Mouse (Mus musculus) limb, embryonic 11.5 days (tissue): ENCODE measurements around the gene Hnrnph1. TPM values are rescaled to one million over a fixed set of nuclear protein-coding genes. Genes with fewer than 3 reads are reported as not detected.

Source experiments
- ATAC-seq: fragments of 200-750 bp; cut with Nextera tagmentation; 2 replicates; pipeline ENCODE4 v1.8.0; 2017; ENCODE audit warnings: low read depth; ENCODE audit not compliant: insufficient number of reproducible peaks, low FRiP score, low TSS enrichment
- DNase-seq: peaks from one replicate; pipeline ENCODE4 v3.0.0-alpha.2; 2015; ENCODE audit warnings: low spot score
- H3K27ac ChIP-seq: fragments of 300-500 bp; sonication (generic); replicated peaks from 2 replicates; pipeline ENCODE4 v1.5.1; 2014; ENCODE audit warnings: low read depth, mild to moderate bottlenecking, low read length
- H3K27me3 ChIP-seq: fragments of 300-500 bp; sonication (generic); 2 replicates; pipeline ENCODE4 v1.6.1; 2014; ENCODE audit warnings: mild to moderate bottlenecking, low read length, mixed read lengths; ENCODE audit not compliant: control insufficient read depth, insufficient read depth
- H3K36me3 ChIP-seq: fragments of 300-500 bp; sonication (generic); 2 replicates; pipeline ENCODE4 v1.6.1; 2014; ENCODE audit warnings: mild to moderate bottlenecking, low read length, moderate library complexity, mixed read lengths; ENCODE audit not compliant: control insufficient read depth, insufficient read depth
- H3K4me1 ChIP-seq: fragments of 300-500 bp; sonication (generic); 2 replicates; pipeline ENCODE4 v1.6.1; 2014; ENCODE audit warnings: low read length, mixed read lengths; ENCODE audit not compliant: control insufficient read depth, insufficient read depth
- H3K4me2 ChIP-seq: fragments of 300-500 bp; sonication (generic); 2 replicates; pipeline ENCODE4 v1.6.1; 2014; ENCODE audit warnings: low read depth, mild to moderate bottlenecking, moderate library complexity; ENCODE audit not compliant: severe bottlenecking
- H3K4me3 ChIP-seq: fragments of 300-500 bp; sonication (generic); 2 replicates; pipeline ENCODE4 v1.5.1; 2014; ENCODE audit warnings: low read depth, low read length
- H3K9ac ChIP-seq: fragments of 300-500 bp; sonication (generic); 2 replicates; pipeline ENCODE4 v1.6.1; 2014; ENCODE audit warnings: mild to moderate bottlenecking, low read length
- H3K9me3 ChIP-seq: fragments of 300-500 bp; sonication (generic); 2 replicates; pipeline ENCODE4 v1.6.1; 2016; ENCODE audit warnings: low read length; ENCODE audit not compliant: control insufficient read depth
- WGBS: fragments of 180-500 bp; shearing (Covaris S2); extraction: QIAGEN DNeasy Blood & Tissue Kit; methylation state at CpG from one replicate; pipeline ENCODE4 v1.1.7; 2014; 5-methylcytosine and 5-hydroxymethylcytosine counted together
- polyA plus RNA-seq: library from polyadenylated mRNA; unstranded; fragments of >200 nt; fragmentation: Nextera tagmentation; extraction: Ambion mirVana; gene quantifications from 2 replicates; pipeline ENCODE4 v1.2.1, GENCODE M21; 2014

The Hnrnph1 gene
- polyA plus RNA-seq, result 809 and 820 TPM in 2 replicates

DNA sequence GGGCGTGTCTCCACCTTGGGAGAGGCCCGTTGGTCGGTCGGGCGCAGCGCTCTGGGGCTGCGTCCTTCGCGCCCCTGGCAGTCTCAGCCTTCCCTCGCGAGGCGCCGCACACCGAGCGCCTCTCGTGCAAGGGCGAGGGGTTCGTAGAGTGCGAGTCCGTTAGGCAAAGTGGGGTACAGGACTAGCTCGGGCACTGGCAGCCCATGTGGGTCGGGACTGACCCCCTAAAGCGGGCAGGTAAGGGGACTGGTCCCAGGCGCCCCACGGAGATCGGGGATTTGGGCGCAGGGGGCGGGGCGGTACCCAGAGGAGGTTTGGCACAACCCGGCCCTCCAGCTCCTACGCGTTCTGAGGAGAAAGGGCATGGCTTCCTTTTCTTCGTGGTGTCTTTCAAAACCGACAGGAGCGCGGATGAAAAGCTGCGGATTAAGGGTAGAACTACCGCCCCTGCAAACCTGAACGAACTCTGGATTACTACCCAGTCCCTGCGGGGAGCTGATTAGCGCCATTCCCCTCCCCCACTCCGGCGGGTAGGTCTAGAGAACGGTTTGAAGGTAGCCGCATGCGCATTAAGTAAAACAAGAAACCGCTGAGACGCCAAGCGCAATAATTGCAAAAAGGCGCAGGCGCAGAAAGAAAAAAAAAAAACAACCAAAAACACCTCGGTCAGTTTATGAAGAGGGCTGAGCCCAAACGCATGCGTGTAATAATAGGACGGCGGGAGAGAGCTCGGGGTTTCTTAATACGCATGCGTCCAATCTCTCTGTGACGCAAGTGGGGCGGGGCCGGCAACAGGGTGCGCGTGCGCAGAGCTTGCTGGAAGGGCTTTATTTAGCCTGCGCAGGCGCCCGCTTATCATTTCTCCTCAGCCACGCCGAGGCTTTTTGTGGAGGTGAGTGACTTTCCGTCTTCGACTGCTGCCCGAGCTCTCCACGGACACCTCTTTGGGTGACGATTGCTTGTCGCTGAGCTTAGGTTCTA is at the start of gene Hnrnph1:
TSS of gene Hnrnph1 (plus strand) at position 80 of the 981 bp plus-strand sequence.
- peaks cover 10% of the 10 kb centered on the region for H3K4me1 ChIP-seq
- peak; percentile 99 for DNase-seq
- peak; percentile 89 for ATAC-seq
- WGBS, result under 1% methylated on average over 76 of the region's 76 CpGs
- H3K36me3 ChIP-seq, result peaks cover 2% of the 10 kb centered on the region
- peak within 1 kb of the TSS; percentile 99 for H3K27ac ChIP-seq
- H3K9ac ChIP-seq, result peak within 1 kb of the TSS; percentile 99
- peak within 1 kb of the TSS; percentile 99 for H3K4me3 ChIP-seq
- no peaks in the 10 kb centered on the region for H3K27me3 ChIP-seq
- H3K4me2 ChIP-seq, result peak within 1 kb of the TSS; percentile 79
- H3K9me3 ChIP-seq, result no peaks in the 10 kb centered on the region

DNA sequence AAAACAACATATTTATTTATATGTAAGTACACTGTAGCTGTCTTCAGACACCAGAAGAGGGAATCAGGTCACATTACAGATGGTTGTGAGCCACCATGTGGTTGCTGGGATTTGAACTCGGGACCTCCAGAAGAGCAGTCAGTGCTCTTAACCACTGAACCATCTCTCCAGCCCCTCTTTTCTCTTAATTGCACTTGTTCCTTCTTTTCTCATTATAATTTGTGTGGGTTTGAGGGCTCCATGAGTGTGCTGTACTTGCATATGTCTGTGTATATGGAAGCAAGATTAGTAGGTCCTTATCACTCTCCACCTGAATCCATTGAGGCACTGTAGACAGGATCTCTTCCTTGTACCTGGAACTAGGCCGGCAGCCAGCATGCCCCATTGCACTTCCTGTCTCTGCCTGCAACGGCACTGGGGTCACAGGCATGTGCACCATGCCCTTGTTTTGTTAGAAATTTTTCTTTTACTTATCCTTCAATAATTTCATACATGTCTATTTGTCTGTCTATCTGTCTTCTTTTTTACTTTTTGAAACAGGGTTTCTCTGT is 48.6 kb upstream of the Hnrnph1 start:
- ATAC-seq (no peak), DNase-seq (no peak)
- peaks cover 4% of the 10 kb centered on the region; the same call in 1 of the 2 replicates for H3K4me1 ChIP-seq
- no peak overlapping the region for H3K4me2 ChIP-seq
- H3K27ac ChIP-seq, result no peak overlapping the region
- H3K27me3 ChIP-seq, result no peaks in the 10 kb centered on the region
- H3K9me3 ChIP-seq, result no peaks in the 10 kb centered on the region
- H3K4me3 ChIP-seq, result no peak overlapping the region
- H3K36me3 ChIP-seq, result no peaks in the 10 kb centered on the region
- WGBS, result 92% methylated on average over 3 of the region's 3 CpGs
- H3K9ac ChIP-seq, result no peak overlapping the region

DNA sequence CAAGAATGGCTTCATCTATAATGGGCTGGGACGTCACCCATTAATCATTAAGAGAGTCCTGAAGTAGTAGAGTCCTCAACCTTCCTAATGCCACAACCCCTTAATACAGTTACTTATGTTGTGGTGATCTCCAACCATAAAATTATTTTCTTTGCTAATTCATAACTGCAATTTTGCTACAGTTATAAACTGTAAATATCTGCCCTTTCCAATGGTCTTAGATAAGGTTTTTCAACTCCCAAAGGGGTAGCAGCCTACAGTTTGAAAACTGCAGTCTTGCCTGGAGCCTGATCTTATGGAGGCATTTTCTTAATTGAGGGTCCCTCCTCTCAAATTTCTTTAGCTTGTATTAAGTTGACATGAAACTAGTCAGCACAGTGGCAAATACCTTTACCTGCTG is 47.4 kb upstream of the Hnrnph1 start:
- WGBS, result 96% methylated on average over 1 of the region's 1 CpGs
- Histone ChIP-seq H3K4me1 (no peaks in the 10 kb centered on the region), H3K27me3 (no peaks in the 10 kb centered on the region), H3K27ac (no peak overlapping the region), H3K9me3 (no peaks in the 10 kb centered on the region), H3K9ac (no peak overlapping the region), H3K36me3 (no peaks in the 10 kb centered on the region), H3K4me2 (no peak overlapping the region), H3K4me3 (no peak overlapping the region)
- DNase-seq (no peak), ATAC-seq (no peak)

DNA sequence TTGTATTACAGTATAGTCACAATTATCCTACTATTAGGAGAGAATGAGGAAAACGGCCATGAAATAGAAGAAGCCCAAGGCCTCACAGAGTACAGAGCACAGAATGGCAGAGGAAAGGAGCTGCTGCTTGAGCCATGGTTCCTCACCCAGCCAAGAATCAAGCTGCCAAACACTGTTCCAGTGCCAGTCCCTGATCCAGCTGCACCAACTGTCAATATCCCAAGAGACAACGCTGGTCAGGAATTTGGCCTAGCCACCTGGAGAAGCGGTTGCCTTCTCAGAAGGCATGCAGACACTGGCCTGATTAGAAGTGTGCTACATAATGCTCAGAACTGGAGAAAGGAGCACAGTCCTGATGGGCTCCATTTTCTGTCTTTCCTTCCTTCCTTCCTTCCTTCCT is 43.6 kb upstream of the Hnrnph1 start:
- Histone ChIP-seq H3K27me3 (no peaks in the 10 kb centered on the region), H3K4me3 (no peak overlapping the region), H3K9me3 (no peaks in the 10 kb centered on the region), H3K27ac (no peak overlapping the region), H3K36me3 (no peaks in the 10 kb centered on the region), H3K4me2 (no peak overlapping the region), H3K9ac (no peak overlapping the region), H3K4me1 (no peaks in the 10 kb centered on the region)
- 87% methylated on average over 3 of the region's 3 CpGs for WGBS
- ATAC-seq, result no peak
- no peak for DNase-seq

DNA sequence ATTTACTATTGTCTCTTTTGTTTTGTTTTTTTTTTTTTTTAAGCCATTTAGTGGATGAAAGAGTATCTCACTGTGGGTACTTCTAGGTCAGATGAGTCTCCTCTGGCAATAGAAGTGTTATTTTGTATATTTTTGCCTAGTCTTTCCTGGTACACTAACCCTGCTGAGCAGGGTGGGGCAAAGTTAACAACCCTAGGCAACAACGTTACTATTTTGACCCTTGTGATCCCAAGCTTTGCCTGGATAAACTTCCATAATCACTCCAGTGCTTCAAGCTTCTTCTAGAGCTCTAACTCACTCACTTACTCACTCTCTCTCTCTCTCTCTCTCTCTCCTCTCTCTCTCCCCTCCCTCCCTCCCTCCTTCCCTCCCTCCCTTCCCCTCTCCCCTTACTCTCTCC is 40.7 kb upstream of the Hnrnph1 start:
- no peak for ATAC-seq
- 44% methylated on average over 1 of the region's 1 CpGs for WGBS
- H3K9ac ChIP-seq, result no peak overlapping the region
- H3K4me3 ChIP-seq, result no peak overlapping the region
- no peak overlapping the region for H3K27ac ChIP-seq
- DNase-seq, result no peak
- H3K4me2 ChIP-seq, result no peak overlapping the region
- H3K36me3 ChIP-seq, result no peaks in the 10 kb centered on the region
- no peaks in the 10 kb centered on the region for H3K4me1 ChIP-seq
- no peaks in the 10 kb centered on the region for H3K27me3 ChIP-seq
- H3K9me3 ChIP-seq, result no peaks in the 10 kb centered on the region

DNA sequence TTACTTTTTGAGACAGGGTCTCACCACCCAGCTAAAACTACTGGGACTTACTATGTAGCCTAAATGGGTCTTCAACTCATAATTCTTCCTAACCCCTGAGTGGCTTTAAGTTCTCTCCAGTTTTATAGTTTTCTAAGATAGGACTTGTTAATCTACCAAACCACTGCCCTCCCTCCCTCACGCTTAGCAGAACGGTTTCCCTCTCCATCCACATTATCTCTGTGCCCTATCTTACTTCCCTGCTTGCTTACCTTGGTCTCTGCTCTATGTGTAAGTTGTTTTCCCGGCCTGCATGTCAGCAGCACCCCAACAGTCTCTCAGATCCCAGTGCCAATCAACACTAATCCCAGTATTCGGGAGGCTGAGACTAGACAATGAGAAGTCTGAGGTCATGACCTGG is 39.9 kb upstream of the Hnrnph1 start:
- 80% methylated on average over 4 of the region's 4 CpGs for WGBS
- ATAC-seq (no peak), DNase-seq (no peak)
- Histone ChIP-seq H3K4me3 (no peak overlapping the region), H3K4me2 (no peak overlapping the region), H3K27ac (no peak overlapping the region), H3K4me1 (no peaks in the 10 kb centered on the region), H3K9me3 (no peaks in the 10 kb centered on the region), H3K9ac (no peak overlapping the region), H3K27me3 (no peaks in the 10 kb centered on the region), H3K36me3 (no peaks in the 10 kb centered on the region)

DNA sequence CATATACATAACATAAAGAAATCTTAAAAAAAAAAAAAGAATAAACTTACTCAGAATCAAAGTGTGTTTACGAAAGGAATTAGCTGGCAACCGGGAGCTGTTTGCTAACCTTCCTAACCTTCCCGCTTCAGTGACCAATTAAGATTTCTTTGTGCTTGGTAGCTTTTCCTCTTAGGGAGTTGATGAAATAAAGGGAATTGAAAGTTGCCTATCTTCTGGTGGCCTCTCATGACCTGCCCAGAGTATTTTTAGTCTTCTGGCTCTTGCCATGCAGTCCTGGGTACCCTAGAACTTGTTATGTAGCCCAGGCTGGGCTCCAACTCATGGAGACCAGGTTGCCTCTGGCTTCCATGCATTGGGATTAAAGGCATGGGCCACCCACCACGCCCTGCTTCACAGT is 31.3 kb upstream of the Hnrnph1 start:
- Histone ChIP-seq H3K27me3 (no peaks in the 10 kb centered on the region), H3K27ac (no peak overlapping the region), H3K4me3 (no peak overlapping the region), H3K36me3 (no peaks in the 10 kb centered on the region), H3K9ac (no peak overlapping the region), H3K9me3 (no peaks in the 10 kb centered on the region), H3K4me1 (no peaks in the 10 kb centered on the region), H3K4me2 (no peak overlapping the region)
- ATAC-seq (no peak), DNase-seq (no peak)
- 84% methylated on average over 4 of the region's 4 CpGs for WGBS

DNA sequence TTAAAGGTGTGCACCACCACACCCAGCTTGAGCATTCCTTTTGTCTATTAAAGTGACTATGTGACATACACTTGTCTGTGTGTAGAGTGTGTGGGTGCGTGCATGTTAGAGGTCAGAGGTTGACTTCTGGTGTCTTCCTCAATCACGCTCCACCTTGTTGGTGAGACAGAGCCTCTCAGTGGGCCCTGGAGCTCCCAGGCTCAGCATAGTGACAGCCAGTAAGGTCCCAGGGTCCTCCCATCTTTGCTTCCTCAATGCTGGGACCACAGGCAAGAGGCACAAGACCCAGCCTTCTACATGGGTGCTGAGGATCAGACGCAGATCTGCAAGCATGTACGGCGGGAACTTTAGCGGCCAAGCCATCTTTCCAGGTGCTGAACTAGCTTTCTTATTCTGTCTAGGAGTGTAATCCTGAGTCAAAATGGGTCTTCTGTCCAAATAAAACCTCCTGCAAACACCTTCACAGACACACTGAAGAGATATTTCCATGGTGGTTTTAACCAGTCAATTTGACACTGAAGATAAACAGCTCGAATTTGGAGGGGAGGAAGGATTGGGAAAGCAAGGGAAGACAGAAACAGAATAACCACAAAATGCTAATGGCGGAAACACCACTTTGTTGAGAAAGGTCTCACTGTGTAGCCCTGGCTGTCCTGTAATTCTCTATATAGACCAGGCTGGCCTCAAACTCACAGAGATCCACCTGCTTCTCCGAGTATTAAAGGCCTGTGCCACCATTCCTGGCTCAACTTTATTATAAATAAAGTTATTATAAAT is 30.3 kb upstream of the Hnrnph1 start:
- Histone ChIP-seq H3K4me2 (no peak overlapping the region), H3K36me3 (no peaks in the 10 kb centered on the region), H3K27ac (no peak overlapping the region), H3K9me3 (no peaks in the 10 kb centered on the region), H3K27me3 (no peaks in the 10 kb centered on the region), H3K4me3 (no peak overlapping the region), H3K9ac (no peak overlapping the region), H3K4me1 (no peaks in the 10 kb centered on the region)
- ATAC-seq (no peak), DNase-seq (no peak)
- WGBS, result 86% methylated on average over 9 of the region's 9 CpGs
